Mouse (Mus musculus) kidney, postnatal 0 days (tissue): ENCODE measurements around the gene Nlrc5. TPM values are rescaled to one million over a fixed set of nuclear protein-coding genes. Genes with fewer than 3 reads are reported as not detected.

Experiments
- ATAC-seq: fragments of 200-750 bp; cut with Nextera tagmentation; replicated peaks from 2 replicates; pipeline ENCODE4 v1.8.0; 2017; ENCODE audit warnings: low read depth, moderate number of reproducible peaks, moderate TSS enrichment, moderate library complexity; ENCODE audit not compliant: low FRiP score
- DNase-seq: peaks from one replicate; pipeline ENCODE4 v3.0.0-alpha.2; 2016; ENCODE audit warnings: low spot score
- H3K27ac ChIP-seq: fragments of 300-500 bp; sonication (generic); 2 replicates; pipeline ENCODE4 v1.5.1; 2014; ENCODE audit warnings: mild to moderate bottlenecking
- H3K27me3 ChIP-seq: fragments of 300-500 bp; sonication (generic); 2 replicates; pipeline ENCODE4 v1.6.1; 2014; ENCODE audit warnings: low read length, mixed read lengths; ENCODE audit not compliant: insufficient read depth
- H3K36me3 ChIP-seq: fragments of 300-500 bp; sonication (generic); 2 replicates; pipeline ENCODE4 v1.6.1; 2014; ENCODE audit warnings: low read length, mixed read lengths; ENCODE audit not compliant: insufficient read depth
- H3K4me1 ChIP-seq: fragments of 300-500 bp; sonication (generic); replicated peaks from 2 replicates; pipeline ENCODE4 v1.6.1; 2014; ENCODE audit warnings: antibody characterized with exemption, low read length, mixed read lengths; ENCODE audit not compliant: insufficient read depth
- H3K4me2 ChIP-seq: fragments of 300-500 bp; sonication (generic); 2 replicates; pipeline ENCODE4 v1.6.1; 2014; ENCODE audit warnings: mild to moderate bottlenecking, low read length, moderate library complexity, mixed read lengths
- H3K4me3 ChIP-seq: fragments of 300-500 bp; sonication (generic); replicated peaks from 2 replicates; pipeline ENCODE4 v1.5.1; 2014; ENCODE audit warnings: low read depth, low read length
- H3K9ac ChIP-seq: fragments of 300-500 bp; sonication (generic); 2 replicates; pipeline ENCODE4 v1.6.1; 2014; ENCODE audit warnings: low read depth, low read length
- H3K9me3 ChIP-seq: fragments of 300-500 bp; sonication (generic); replicated peaks from 2 replicates; pipeline ENCODE4 v1.6.1; 2016; ENCODE audit warnings: low read length, inconsistent platforms, mixed read lengths
- CTCF ChIP-seq: IDR thresholded peaks from 2 replicates; pipeline ENCODE4 v1.5.1; 2016; ENCODE audit warnings: antibody characterized with exemption, low read depth, mild to moderate bottlenecking, moderate library complexity
- WGBS: fragments of 180-500 bp; shearing (Covaris S2); extraction: QIAGEN DNeasy Blood & Tissue Kit; methylation state at CpG from one replicate; pipeline ENCODE4 v1.1.7; 2014; 5-methylcytosine and 5-hydroxymethylcytosine counted together
- polyA plus RNA-seq: library from polyadenylated mRNA; unstranded; fragments of >200 nt; fragmentation: Nextera tagmentation; extraction: Ambion mirVana; gene quantifications from 2 replicates; pipeline ENCODE4 v1.2.1, GENCODE M21; 2015

Gene Nlrc5
- polyA plus RNA-seq, 1 experiment from 2014 or later, result 0.28 TPM

GRCm38 (mm10) chr8:94561256-94561655 lies 127.1 kb downstream of the Nlrc5 start:
- TF ChIP-seq CTCF, result no peak
- ATAC-seq (no peak), DNase-seq (no peak)
- H3K9me3 ChIP-seq, result no peaks in the 10 kb centered on the region
- H3K4me1 ChIP-seq, result no peaks in the 10 kb centered on the region
- H3K27ac ChIP-seq, result no peak overlapping the region
- H3K36me3 ChIP-seq, result no peaks in the 10 kb centered on the region
- no peak overlapping the region for H3K9ac ChIP-seq
- WGBS, result 77% methylated on average over 5 of the region's 5 CpGs
- no peaks in the 10 kb centered on the region for H3K27me3 ChIP-seq
- no peak overlapping the region for H3K4me2 ChIP-seq
- no peak overlapping the region for H3K4me3 ChIP-seq

GRCm38 (mm10) chr8:94564421-94564820 lies 130.3 kb downstream of the Nlrc5 start:
- no peak overlapping the region for H3K9ac ChIP-seq
- H3K9me3 ChIP-seq, result no peaks in the 10 kb centered on the region
- H3K4me2 ChIP-seq, result no peak overlapping the region
- 0 out of 2 replicates have a peak, but pooled peaks have one; percentile 44 for ATAC-seq
- H3K27me3 ChIP-seq, result no peaks in the 10 kb centered on the region
- peaks cover 3% of the 10 kb centered on the region; the same call in 1 of the 2 replicates for H3K4me1 ChIP-seq
- no peak overlapping the region for H3K4me3 ChIP-seq
- TF ChIP-seq CTCF, result no peak
- no peaks in the 10 kb centered on the region for H3K36me3 ChIP-seq
- DNase-seq, result no peak
- no peak overlapping the region for H3K27ac ChIP-seq

GRCm38 (mm10) chr8:94566033-94566432 lies 131.9 kb downstream of the Nlrc5 start:
- Histone ChIP-seq H3K36me3 (no peaks in the 10 kb centered on the region), H3K27ac (no peak overlapping the region), H3K27me3 (no peaks in the 10 kb centered on the region), H3K9ac (no peak overlapping the region), H3K4me1 (peaks cover 3% of the 10 kb centered on the region; the same call in 1 of the 2 replicates), H3K4me2 (no peak overlapping the region), H3K4me3 (no peak overlapping the region), H3K9me3 (no peaks in the 10 kb centered on the region)
- no peak for TF ChIP-seq CTCF
- ATAC-seq (no peak), DNase-seq (no peak)
- WGBS, result 69% methylated on average over 6 of the region's 6 CpGs

GRCm38 (mm10) chr8:94566446-94567158 lies 132.4 kb downstream of the Nlrc5 start:
- no peak overlapping the region for H3K9ac ChIP-seq
- H3K36me3 ChIP-seq, result no peaks in the 10 kb centered on the region
- H3K27me3 ChIP-seq, result no peaks in the 10 kb centered on the region
- WGBS, result 46% methylated on average over 15 of the region's 15 CpGs
- TF ChIP-seq CTCF, result no peak
- DNase-seq, result no peak
- H3K4me1 ChIP-seq, result peaks cover 3% of the 10 kb centered on the region; the same call in 1 of the 2 replicates
- no peak overlapping the region for H3K4me3 ChIP-seq
- no peak overlapping the region for H3K4me2 ChIP-seq
- no peak overlapping the region for H3K27ac ChIP-seq
- 0 out of 2 replicates have a peak, but pooled peaks have one; percentile 67 for ATAC-seq
- H3K9me3 ChIP-seq, result no peaks in the 10 kb centered on the region

GRCm38 (mm10) chr8:94567159-94567849 lies 133.1 kb downstream of the Nlrc5 start:
- Histone ChIP-seq H3K9ac (no peak overlapping the region), H3K36me3 (no peaks in the 10 kb centered on the region), H3K4me2 (no peak overlapping the region), H3K27me3 (no peaks in the 10 kb centered on the region), H3K4me1 (peaks cover 3% of the 10 kb centered on the region; the same call in 1 of the 2 replicates), H3K9me3 (no peaks in the 10 kb centered on the region), H3K4me3 (no peak overlapping the region), H3K27ac (no peak overlapping the region)
- DNase-seq, result no peak
- WGBS, result 75% methylated on average over 8 of the region's 8 CpGs
- TF ChIP-seq CTCF, result no peak
- no peak for ATAC-seq

GRCm38 (mm10) chr8:94568098-94568497 lies 133.9 kb downstream of the Nlrc5 start:
- no peak for TF ChIP-seq CTCF
- Histone ChIP-seq H3K9me3 (no peaks in the 10 kb centered on the region), H3K27ac (no peak overlapping the region), H3K4me3 (no peak overlapping the region), H3K27me3 (no peaks in the 10 kb centered on the region), H3K4me2 (no peak overlapping the region), H3K9ac (no peak overlapping the region), H3K4me1 (peaks cover 3% of the 10 kb centered on the region; the same call in 1 of the 2 replicates), H3K36me3 (0 out of 2 replicates have a peak, but pooled peaks cover under 1% of the 10 kb centered on the region)
- ATAC-seq (no peak), DNase-seq (no peak)
- 84% methylated on average over 8 of the region's 8 CpGs for WGBS
